Mouse (Mus musculus): ENCODE measurements at regions not wholly inside any gene's neighbourhood (a gene's known extent, or its start where the extent isn't known, plus 50 kb on each side); places are given as distances from the start of the nearest gene placed in this dataset.

- Histone ChIP-seq H3K27ac (ENCODE audit: low read depth) (no peak overlapping the region), H3K4me1 (ENCODE audit: insufficient read depth) (no peaks in the 10 kb centered on the region), H3K9me3 (ENCODE audit: low read length) (no peaks in the 10 kb centered on the region), H3K4me3 (ENCODE audit: low read depth, low read length) (no peak overlapping the region), H3K36me3 (replicated peaks; ENCODE audit: insufficient read depth, low read length) (no peaks in the 10 kb centered on the region), H3K9ac (replicated peaks) (no peak overlapping the region), H3K4me2 (ENCODE audit: low read depth, low read length) (no peak overlapping the region), H3K27me3 (ENCODE audit: insufficient read depth, low read length) (no peaks in the 10 kb centered on the region)
- no peak for DNase-seq
- TF ChIP-seq CTCF (IDR thresholded peaks at IDR 0.05; ENCODE audit: low read depth) (no peak), EP300 (IDR thresholded peaks at IDR 0.05; ENCODE audit: low read depth) (no peak)
- ATAC-seq = no peak
- 74% methylated on average over 6 of the region's 6 CpGs for WGBS (ENCODE audit: insufficient replicate concordance)
Observed at GRCm38 (mm10) chr15:62486540-62486939, 1358.4 kb downstream of the Gsdmc2 start.

GRCm38 (mm10) chr15:62484350-62484749 lies 1360.6 kb downstream of the Gsdmc2 start:
- H3K27me3 ChIP-seq (ENCODE audit: insufficient read depth, low read length) = no peaks in the 10 kb centered on the region
- no peaks in the 10 kb centered on the region for H3K4me1 ChIP-seq (ENCODE audit: insufficient read depth)
- TF ChIP-seq CTCF (IDR thresholded peaks at IDR 0.05; ENCODE audit: low read depth) (no peak), EP300 (IDR thresholded peaks at IDR 0.05; ENCODE audit: low read depth) (no peak)
- H3K4me2 ChIP-seq (ENCODE audit: low read depth, low read length) = no peak overlapping the region
- H3K4me3 ChIP-seq (ENCODE audit: low read depth, low read length) = no peak overlapping the region
- no peaks in the 10 kb centered on the region for H3K36me3 ChIP-seq (replicated peaks; ENCODE audit: insufficient read depth, low read length)
- H3K27ac ChIP-seq (ENCODE audit: low read depth) = no peak overlapping the region
- no peak for ATAC-seq
- 74% methylated on average over 3 of the region's 3 CpGs for WGBS (ENCODE audit: insufficient replicate concordance)
- no peak overlapping the region for H3K9ac ChIP-seq (replicated peaks)
- no peaks in the 10 kb centered on the region for H3K9me3 ChIP-seq (ENCODE audit: low read length)
- no peak for DNase-seq

- no peaks in the 10 kb centered on the region for H3K27me3 ChIP-seq (ENCODE audit: insufficient read depth, low read length)
- no peaks in the 10 kb centered on the region for H3K4me1 ChIP-seq (ENCODE audit: insufficient read depth)
- TF ChIP-seq CTCF (IDR thresholded peaks at IDR 0.05; ENCODE audit: low read depth) (no peak), EP300 (IDR thresholded peaks at IDR 0.05; ENCODE audit: low read depth) (no peak)
- H3K9ac ChIP-seq (replicated peaks) = no peak overlapping the region
- H3K27ac ChIP-seq (ENCODE audit: low read depth) = no peak overlapping the region
- H3K36me3 ChIP-seq (replicated peaks; ENCODE audit: insufficient read depth, low read length) = no peaks in the 10 kb centered on the region
- DNase-seq = no peak
- 84% methylated on average over 1 of the region's 1 CpGs for WGBS (ENCODE audit: insufficient replicate concordance)
- H3K4me3 ChIP-seq (ENCODE audit: low read depth, low read length) = no peak overlapping the region
- H3K4me2 ChIP-seq (ENCODE audit: low read depth, low read length) = no peak overlapping the region
- H3K9me3 ChIP-seq (ENCODE audit: low read length) = no peaks in the 10 kb centered on the region
- no peak for ATAC-seq
Observed at GRCm38 (mm10) chr15:62483534-62483933, 1361.4 kb downstream of the Gsdmc2 start.

- Histone ChIP-seq H3K27me3 (ENCODE audit: insufficient read depth, low read length) (no peaks in the 10 kb centered on the region), H3K4me2 (ENCODE audit: low read depth, low read length) (no peak overlapping the region), H3K4me3 (ENCODE audit: low read depth, low read length) (no peak overlapping the region), H3K27ac (ENCODE audit: low read depth) (no peak overlapping the region), H3K36me3 (replicated peaks; ENCODE audit: insufficient read depth, low read length) (no peaks in the 10 kb centered on the region), H3K9me3 (ENCODE audit: low read length) (no peaks in the 10 kb centered on the region), H3K4me1 (ENCODE audit: insufficient read depth) (no peaks in the 10 kb centered on the region), H3K9ac (replicated peaks) (no peak overlapping the region)
- DNase-seq (no peak), ATAC-seq (no peak)
- TF ChIP-seq EP300 (IDR thresholded peaks at IDR 0.05; ENCODE audit: low read depth) = no peak
- TF ChIP-seq CTCF (IDR thresholded peaks at IDR 0.05; ENCODE audit: low read depth) = no peak
- WGBS (ENCODE audit: insufficient replicate concordance) = 83% methylated on average over 7 of the region's 7 CpGs
Observed at GRCm38 (mm10) chr15:62482357-62482756, 1362.6 kb downstream of the Gsdmc2 start.

GRCm38 (mm10) chr15:62477779-62478178 lies 1367.2 kb downstream of the Gsdmc2 start:
- no peaks in the 10 kb centered on the region for H3K4me1 ChIP-seq (ENCODE audit: insufficient read depth)
- no peak overlapping the region for H3K4me3 ChIP-seq (ENCODE audit: low read depth, low read length)
- H3K27ac ChIP-seq (ENCODE audit: low read depth) = no peak overlapping the region
- WGBS (ENCODE audit: insufficient replicate concordance) = 88% methylated on average over 2 of the region's 2 CpGs
- DNase-seq (no peak), ATAC-seq (no peak)
- no peak overlapping the region for H3K9ac ChIP-seq (replicated peaks)
- no peaks in the 10 kb centered on the region for H3K36me3 ChIP-seq (replicated peaks; ENCODE audit: insufficient read depth, low read length)
- H3K9me3 ChIP-seq (ENCODE audit: low read length) = no peaks in the 10 kb centered on the region
- no peak overlapping the region for H3K4me2 ChIP-seq (ENCODE audit: low read depth, low read length)
- H3K27me3 ChIP-seq (ENCODE audit: insufficient read depth, low read length) = no peaks in the 10 kb centered on the region
- no peak for TF ChIP-seq EP300 (IDR thresholded peaks at IDR 0.05; ENCODE audit: low read depth)
- TF ChIP-seq CTCF (IDR thresholded peaks at IDR 0.05; ENCODE audit: low read depth) = no peak

GRCm38 (mm10) chr15:62476452-62476851 lies 1368.5 kb downstream of the Gsdmc2 start:
- no peaks in the 10 kb centered on the region for H3K27me3 ChIP-seq (ENCODE audit: insufficient read depth, low read length)
- no peak for ATAC-seq
- H3K9ac ChIP-seq (replicated peaks) = no peak overlapping the region
- TF ChIP-seq CTCF (IDR thresholded peaks at IDR 0.05; ENCODE audit: low read depth) (no peak), EP300 (IDR thresholded peaks at IDR 0.05; ENCODE audit: low read depth) (no peak)
- no peak overlapping the region for H3K4me2 ChIP-seq (ENCODE audit: low read depth, low read length)
- no peaks in the 10 kb centered on the region for H3K4me1 ChIP-seq (ENCODE audit: insufficient read depth)
- no peaks in the 10 kb centered on the region for H3K36me3 ChIP-seq (replicated peaks; ENCODE audit: insufficient read depth, low read length)
- no peak overlapping the region for H3K27ac ChIP-seq (ENCODE audit: low read depth)
- 78% methylated on average over 4 of the region's 4 CpGs for whole genome bisulfite sequencing (ENCODE audit: insufficient replicate concordance)
- H3K4me3 ChIP-seq (ENCODE audit: low read depth, low read length) = no peak overlapping the region
- no peaks in the 10 kb centered on the region for H3K9me3 ChIP-seq (ENCODE audit: low read length)
- no peak for DNase-seq
